Mouse (Mus musculus) telencephalon, adult 2 months (tissue): Measurements from ENCODE around the gene Crb3.
"Not testable (repeated sequence)": the region's sequence is repeated elsewhere in the genome, so short reads cannot be mapped to it uniquely, and the experiment has no call there.

Experiments
- DNase-seq: peaks from one replicate; pipeline ENCODE4 v3.0.0-alpha.2; 2011; ENCODE audit warnings: low read depth, low spot score

Crb3 gene

GRCm38 (mm10) chr17:57058891-57059485 is at the start of gene Crb3:
Crb3 (plus strand) TSS chr17:57059105.
- DNase-seq: no peak

- DNase-seq: no peak
Observed at GRCm38 (mm10) chr17:57010911-57011235, 48.0 kb upstream of the Crb3 start.

GRCm38 (mm10) chr17:57011236-57012141 is 47.4 kb upstream of the Crb3 start, which contains the start of the genes Gtf2f1 and Gm17949:
Gtf2f1 (minus strand) TSS chr17:57011288.
Gm17949 (plus strand) TSS chr17:57011469.
- DNase-seq: peak; percentile 99

- no peak for DNase-seq
Observed at GRCm38 (mm10) chr17:57012245-57012795, 46.6 kb upstream of the Crb3 start.

GRCm38 (mm10) chr17:57019693-57020092 is 39.2 kb upstream of the Crb3 start:
- no peak for DNase-seq

- no peak for DNase-seq
Observed at GRCm38 (mm10) chr17:57020960-57021359, 37.9 kb upstream of the Crb3 start.

- no peak for DNase-seq
Observed at GRCm38 (mm10) chr17:57027471-57027870, 31.4 kb upstream of the Crb3 start.

- DNase-seq: no peak
Observed at GRCm38 (mm10) chr17:57029691-57030090, 29.2 kb upstream of the Crb3 start.

- DNase-seq: no peak
Observed at GRCm38 (mm10) chr17:57030931-57031660, 27.8 kb upstream of the Crb3 start, which contains the start of gene Khsrp. Khsrp (minus strand) TSS chr17:57031522.

- peak; percentile 100 for DNase-seq
Observed at GRCm38 (mm10) chr17:57031661-57032420, 27.1 kb upstream of the Crb3 start.

GRCm38 (mm10) chr17:57032854-57033253 is 26.1 kb upstream of the Crb3 start:
- DNase-seq: no peak

GRCm38 (mm10) chr17:57038978-57039377 is 19.9 kb upstream of the Crb3 start:
- DNase-seq: no peak

GRCm38 (mm10) chr17:57041554-57041953 is 17.4 kb upstream of the Crb3 start, which contains the start of gene Slc25a41:
Slc25a41 (minus strand) TSS chr17:57041654.
- DNase-seq: no peak

GRCm38 (mm10) chr17:57047406-57047805 is 11.5 kb upstream of the Crb3 start:
- DNase-seq: no peak

GRCm38 (mm10) chr17:57048816-57049215 is 10.1 kb upstream of the Crb3 start:
- DNase-seq: no peak

- DNase-seq: not testable (repeated sequence)
Observed at GRCm38 (mm10) chr17:57051679-57052078, 7.2 kb upstream of the Crb3 start.

GRCm38 (mm10) chr17:57056246-57056645 is 2.7 kb upstream of the Crb3 start:
- no peak for DNase-seq

GRCm38 (mm10) chr17:57059486-57059977 is 627 bp downstream of the Crb3 start, which contains the start of gene Slc25a23:
Slc25a23 (minus strand) TSS chr17:57059863.
- peak; percentile 65 for DNase-seq

- DNase-seq: peak; percentile 98
Observed at GRCm38 (mm10) chr17:57060231-57060801, 1.4 kb downstream of the Crb3 start.

GRCm38 (mm10) chr17:57061069-57061468 is 2.2 kb downstream of the Crb3 start:
- DNase-seq: no peak
